Mouse (Mus musculus) MEL (cell line): ENCODE measurements at regions not wholly inside any gene's neighbourhood (a gene's known extent, or its start where the extent isn't known, plus 50 kb on each side); places are given as distances from the start of the nearest gene placed in this dataset.

ENCODE experiments used
- DNase-seq: peaks from one replicate; pipeline ENCODE4 v3.0.0; 2011; ENCODE audit warnings: low read depth, low spot score
- H3K27ac ChIP-seq: 2 replicates; pipeline ENCODE4 v1.5.1; 2012; ENCODE audit warnings: low read depth, mild to moderate bottlenecking, control low read depth, low read length, moderate library complexity; ENCODE audit not compliant: control insufficient read depth
- H3K27me3 ChIP-seq, 2 experiments: fragments of 150-350 bp in 1 of 2; sonication (generic) in 1 of 2; 2 replicates each; pipeline ENCODE4 v1.6.1; 2012; ENCODE audit warnings: low read length in 2 of 2, mild to moderate bottlenecking in 2 of 2, improper control_type of control experiment in 1 of 2, moderate library complexity in 1 of 2; ENCODE audit not compliant: insufficient read depth in 2 of 2, control insufficient read depth in 1 of 2
- H3K36me3 ChIP-seq, 2 experiments: 2 replicates each; pipeline ENCODE4 v1.6.1; 2012 to 2014; ENCODE audit warnings: low read length in 2 of 2, improper control_type of control experiment in 1 of 2, inconsistent platforms in 1 of 2, mild to moderate bottlenecking in 1 of 2; ENCODE audit not compliant: insufficient read depth in 2 of 2, control insufficient read depth in 1 of 2
- H3K4me1 ChIP-seq, 2 experiments: fragments of 150-350 bp in 1 of 2; sonication (generic) in 1 of 2; 2 replicates each; pipeline ENCODE4 v1.6.1; 2012; ENCODE audit warnings: low read length in 2 of 2, improper control_type of control experiment in 1 of 2, mild to moderate bottlenecking in 1 of 2; ENCODE audit not compliant: insufficient read depth in 2 of 2, control insufficient read depth in 1 of 2
- H3K4me3 ChIP-seq, 2 experiments: fragments of 150-350 bp in 1 of 2; sonication (generic) in 1 of 2; 2 replicates each; pipeline ENCODE4 v1.5.1; 2012; ENCODE audit warnings: low read depth in 2 of 2, low read length in 2 of 2, mild to moderate bottlenecking in 2 of 2, moderate library complexity in 2 of 2, control low read depth in 1 of 2, improper control_type of control experiment in 1 of 2; ENCODE audit not compliant: control insufficient read depth in 1 of 2, insufficient read depth in 1 of 2
- H3K79me2 ChIP-seq: 2 replicates; pipeline ENCODE4 v1.6.1; 2012; ENCODE audit warnings: mild to moderate bottlenecking, low read length, moderate library complexity; ENCODE audit not compliant: control insufficient read depth, poor library complexity, insufficient read depth
- H3K9ac ChIP-seq: 2 replicates; pipeline ENCODE4 v1.6.1; 2012; ENCODE audit warnings: low read depth, mild to moderate bottlenecking, control low read depth, low read length, moderate library complexity; ENCODE audit not compliant: control insufficient read depth, poor library complexity, severe bottlenecking
- H3K9me3 ChIP-seq: fragments of 150-350 bp; sonication (generic); replicated peaks from 2 replicates; pipeline ENCODE4 v1.6.1; 2012; ENCODE audit warnings: mild to moderate bottlenecking, low read length, improper control_type of control experiment, moderate library complexity; ENCODE audit not compliant: insufficient read depth
- E2F4 ChIP-seq: IDR thresholded peaks from 2 replicates; pipeline ENCODE4 v1.6.1; 2011; ENCODE audit warnings: low read depth, low read length, improper control_type of control experiment, borderline replicate concordance
- ELF1 ChIP-seq: IDR thresholded peaks from 2 replicates; pipeline ENCODE4 v1.6.1; 2014; ENCODE audit warnings: low read depth, mild to moderate bottlenecking, inconsistent platforms, low read length, improper control_type of control experiment, moderate library complexity
- EP300 ChIP-seq, 2 experiments: IDR thresholded peaks; 2 replicates each; pipeline ENCODE4 v1.6.1; 2011; ENCODE audit warnings: improper control_type of control experiment in 2 of 2, low read length in 2 of 2, low read depth in 1 of 2, mild to moderate bottlenecking in 1 of 2
- GABPA ChIP-seq: IDR thresholded peaks from 2 replicates; pipeline ENCODE4 v1.6.1; 2012; ENCODE audit warnings: low read depth, mild to moderate bottlenecking, inconsistent platforms, low read length, improper control_type of control experiment, moderate library complexity
- GATA1 ChIP-seq: IDR thresholded peaks from 2 replicates; pipeline ENCODE4 v1.6.1; 2011; ENCODE audit warnings: low read depth, low read length, improper control_type of control experiment
- HCFC1 ChIP-seq: IDR thresholded peaks from 2 replicates; pipeline ENCODE4 v1.6.1; 2012; ENCODE audit warnings: low read depth, mild to moderate bottlenecking, inconsistent platforms, low read length, improper control_type of control experiment, moderate library complexity
- KAT2A ChIP-seq: conservative IDR thresholded peaks from 2 replicates; pipeline ENCODE4 v1.6.1; 2012; ENCODE audit warnings: low read depth, low read length, improper control_type of control experiment, inconsistent platforms
- MAX ChIP-seq: IDR thresholded peaks from 2 replicates; pipeline ENCODE4 v1.6.1; 2011; ENCODE audit warnings: low read length, improper control_type of control experiment
- MAZ ChIP-seq: IDR thresholded peaks from 2 replicates; pipeline ENCODE4 v1.6.1; 2012; ENCODE audit warnings: low read depth, mild to moderate bottlenecking, inconsistent platforms, low read length, improper control_type of control experiment
- MEF2A ChIP-seq: IDR thresholded peaks from 2 replicates; pipeline ENCODE4 v1.6.1; 2014; ENCODE audit warnings: low read depth, mild to moderate bottlenecking, inconsistent platforms, low read length, improper control_type of control experiment; ENCODE audit not compliant: poor library complexity, insufficient replicate concordance, severe bottlenecking; ENCODE audit errors: extremely low read depth
- MXI1 ChIP-seq: IDR thresholded peaks from 2 replicates; pipeline ENCODE4 v1.6.1; 2011; ENCODE audit warnings: mild to moderate bottlenecking, low read depth, low read length, improper control_type of control experiment
- NRF1 ChIP-seq: IDR thresholded peaks from 2 replicates; pipeline ENCODE4 v1.6.1; 2014; ENCODE audit warnings: low read depth, mild to moderate bottlenecking, inconsistent platforms, low read length, improper control_type of control experiment, moderate library complexity; ENCODE audit not compliant: poor library complexity, insufficient read depth, severe bottlenecking
- POLR2A ChIP-seq, 2 experiments: IDR thresholded peaks; 2 replicates each; pipeline ENCODE4 v1.6.1; 2011 to 2012; ENCODE audit warnings: low read length in 2 of 2, mild to moderate bottlenecking in 2 of 2, control low read depth in 1 of 2, improper control_type of control experiment in 1 of 2, low read depth in 1 of 2, moderate library complexity in 1 of 2; ENCODE audit not compliant: control insufficient read depth in 1 of 2, insufficient read depth in 1 of 2, poor library complexity in 1 of 2
- POLR2AphosphoS2 ChIP-seq: IDR thresholded peaks from 2 replicates; pipeline ENCODE4 v1.6.1; 2011; ENCODE audit warnings: low read length, improper control_type of control experiment
- SIN3A ChIP-seq: IDR thresholded peaks from 2 replicates; pipeline ENCODE4 v1.6.1; 2012; ENCODE audit warnings: low read length, improper control_type of control experiment, inconsistent platforms
- SMC3 ChIP-seq: IDR thresholded peaks from 2 replicates; pipeline ENCODE4 v1.6.1; 2011; ENCODE audit warnings: low read depth, low read length, improper control_type of control experiment
- TBP ChIP-seq: IDR thresholded peaks from 2 replicates; pipeline ENCODE4 v1.8.0; 2011; ENCODE audit warnings: low read depth, low read length, improper control_type of control experiment
- TCF12 ChIP-seq: IDR thresholded peaks from 2 replicates; pipeline ENCODE4 v1.6.1; 2014; ENCODE audit warnings: low read depth, mild to moderate bottlenecking, inconsistent platforms, low read length, improper control_type of control experiment, moderate library complexity
- USF1 ChIP-seq: IDR thresholded peaks from 2 replicates; pipeline ENCODE4 v1.6.1; 2014; ENCODE audit warnings: low read depth, mild to moderate bottlenecking, inconsistent platforms, low read length, improper control_type of control experiment, moderate library complexity
- ZKSCAN1 ChIP-seq: IDR thresholded peaks from 2 replicates; pipeline ENCODE4 v1.6.1; 2012; ENCODE audit warnings: low read depth, mild to moderate bottlenecking, inconsistent platforms, low read length, improper control_type of control experiment, moderate library complexity
- ZMIZ1 ChIP-seq: IDR thresholded peaks from 2 replicates; pipeline ENCODE4 v1.6.1; 2012; ENCODE audit warnings: low read depth, mild to moderate bottlenecking, inconsistent platforms, low read length, improper control_type of control experiment, moderate library complexity
- ZNF384 ChIP-seq: IDR thresholded peaks from 2 replicates; pipeline ENCODE4 v1.6.1; 2012; ENCODE audit warnings: low read depth, mild to moderate bottlenecking, inconsistent platforms, low read length, improper control_type of control experiment

DNA sequence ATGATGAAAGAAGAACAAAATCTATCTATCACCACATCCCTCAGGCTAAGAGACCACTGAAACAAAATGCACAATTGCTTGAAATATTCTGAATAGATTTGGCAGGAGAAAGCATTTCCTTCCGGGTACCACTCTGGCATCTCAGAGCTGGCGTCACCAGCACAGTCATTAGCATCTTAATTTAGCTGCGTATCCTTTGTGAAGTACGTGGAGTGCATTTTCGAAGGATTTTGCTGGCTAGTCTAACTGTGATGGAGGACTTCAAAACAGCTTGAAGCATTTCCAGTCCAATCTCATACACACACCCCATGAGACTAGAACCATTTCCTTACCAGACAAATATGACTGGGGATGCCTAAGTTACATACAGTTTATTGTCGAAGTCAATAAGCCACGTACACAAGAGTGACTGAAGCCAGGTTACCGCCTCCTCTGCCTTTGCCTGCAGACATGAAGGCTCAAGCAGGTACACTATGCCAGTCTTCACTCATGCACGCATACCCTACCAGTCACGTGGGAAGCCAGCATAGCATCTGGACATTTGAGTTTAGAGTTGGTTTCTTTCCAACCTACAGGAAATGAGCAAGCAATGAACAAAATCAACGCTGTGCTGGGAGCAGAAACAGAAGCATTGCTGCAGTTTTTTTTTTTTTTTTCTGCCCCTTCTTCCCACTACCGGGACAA lies 208.7 kb upstream of the Aco1 start:
- Histone ChIP-seq H3K9me3 (no peaks in the 10 kb centered on the region), H3K4me3 (no peak overlapping the region), H3K79me2 (no peaks in the 10 kb centered on the region), H3K9ac (no peak overlapping the region), H3K27me3 (no peaks in the 10 kb centered on the region), H3K27ac (no peak overlapping the region), H3K4me1 (no peaks in the 10 kb centered on the region), H3K36me3 (no peaks in the 10 kb centered on the region)
- DNase-seq = no peak
- no peak for TF ChIP-seq MAZ
- TF ChIP-seq ZNF384 = no peak
- TF ChIP-seq SIN3A = no peak
- no peak for TF ChIP-seq MAX
- TF ChIP-seq ELF1 = no peak
- TF ChIP-seq USF1 = no peak
- TF ChIP-seq EP300 (IDR thresholded peaks at IDR 0.05; ENCODE audit: low read depth in 1 of 2, low read length in 2 of 2) = no peak
- TF ChIP-seq ZMIZ1 = no peak
- no peak for TF ChIP-seq TBP
- no peak for TF ChIP-seq E2F4
- TF ChIP-seq GABPA = no peak
- no peak for TF ChIP-seq KAT2A
- TF ChIP-seq ZKSCAN1 = no peak
- no peak for TF ChIP-seq HCFC1

DNA sequence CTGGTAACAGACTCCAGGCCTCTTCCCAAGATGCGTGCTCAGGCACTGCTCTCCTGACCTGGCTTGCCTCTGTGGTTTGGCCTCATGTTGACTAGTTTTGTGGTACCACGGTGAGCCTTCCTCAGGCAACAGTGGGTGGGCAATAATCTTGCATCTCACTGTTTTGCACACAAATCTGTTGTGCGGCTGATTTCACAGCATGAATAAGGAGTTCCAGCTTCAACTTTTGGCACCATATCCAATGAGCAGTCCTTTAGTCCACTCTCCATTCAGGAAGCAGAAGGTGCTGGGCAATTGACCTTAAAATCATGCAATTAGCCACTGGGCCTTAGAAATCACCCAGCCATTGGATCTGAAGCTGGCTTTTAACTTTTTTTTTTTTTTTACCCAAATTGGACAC lies 184.2 kb upstream of the Aco1 start:
- H3K4me1 ChIP-seq = no peaks in the 10 kb centered on the region

More for the DNA sequence above, 184.2 kb upstream of the Aco1 start:
- Histone ChIP-seq H3K4me3 (no peak overlapping the region), H3K79me2 (no peaks in the 10 kb centered on the region), H3K36me3 (no peaks in the 10 kb centered on the region), H3K9me3 (no peaks in the 10 kb centered on the region), H3K27ac (no peak overlapping the region), H3K27me3 (no peaks in the 10 kb centered on the region), H3K9ac (no peak overlapping the region)
- no peak for DNase-seq
- TF ChIP-seq GATA1 (no peak), POLR2AphosphoS2 (no peak), NRF1 (no peak), E2F4 (no peak), TCF12 (no peak), MEF2A (no peak), POLR2A (IDR thresholded peaks at IDR 0.05; ENCODE audit: control insufficient read depth in 1 of 2, insufficient read depth in 1 of 2, low read depth in 1 of 2, low read length in 2 of 2, poor library complexity in 1 of 2) (no peak), ZNF384 (no peak), MXI1 (no peak), HCFC1 (no peak), SMC3 (no peak)
